Mouse (Mus musculus) erythroblast, embryonic 14.5 days (primary cell): ENCODE measurements around the gene Bmf. TPM values are rescaled to one million over a fixed set of nuclear protein-coding genes. Genes with fewer than 3 reads are reported as not detected.

ENCODE experiments used
- H3K27me3 ChIP-seq: 2 replicates; pipeline ENCODE4 v1.6.1; 2012; ENCODE audit warnings: inconsistent platforms; ENCODE audit not compliant: control insufficient read depth
- H3K36me3 ChIP-seq: 2 replicates; pipeline ENCODE4 v1.6.1; 2012; ENCODE audit warnings: mild to moderate bottlenecking, inconsistent platforms; ENCODE audit not compliant: control insufficient read depth
- H3K4me1 ChIP-seq: 2 replicates; pipeline ENCODE4 v1.6.1; 2012; ENCODE audit warnings: inconsistent platforms; ENCODE audit not compliant: control insufficient read depth
- H3K4me3 ChIP-seq: replicated peaks from 2 replicates; pipeline ENCODE3; 2012; ENCODE audit warnings: moderate library complexity, mild to moderate bottlenecking, inconsistent platforms
- H3K9me3 ChIP-seq: 2 replicates; pipeline ENCODE4 v1.6.1; 2012; ENCODE audit warnings: low read length, inconsistent platforms, mixed read lengths; ENCODE audit not compliant: control insufficient read depth
- GATA1 ChIP-seq: IDR thresholded peaks from 2 replicates; pipeline ENCODE4 v1.6.1; 2012; ENCODE audit warnings: low read length, inconsistent platforms, mixed read lengths
- TAL1 ChIP-seq: IDR thresholded peaks from 3 replicates; pipeline ENCODE4 v1.6.1; 2012; ENCODE audit warnings: low read length, inconsistent platforms, mixed read lengths
- polyA plus RNA-seq: library from polyadenylated mRNA; stranded (reverse); fragments of >175 nt; gene quantifications from 2 replicates; pipeline ENCODE4 v1.2.3, GENCODE M21; 2012

Gene Bmf
- polyA plus RNA-seq, 1 experiment, result 0.18 TPM

DNA sequence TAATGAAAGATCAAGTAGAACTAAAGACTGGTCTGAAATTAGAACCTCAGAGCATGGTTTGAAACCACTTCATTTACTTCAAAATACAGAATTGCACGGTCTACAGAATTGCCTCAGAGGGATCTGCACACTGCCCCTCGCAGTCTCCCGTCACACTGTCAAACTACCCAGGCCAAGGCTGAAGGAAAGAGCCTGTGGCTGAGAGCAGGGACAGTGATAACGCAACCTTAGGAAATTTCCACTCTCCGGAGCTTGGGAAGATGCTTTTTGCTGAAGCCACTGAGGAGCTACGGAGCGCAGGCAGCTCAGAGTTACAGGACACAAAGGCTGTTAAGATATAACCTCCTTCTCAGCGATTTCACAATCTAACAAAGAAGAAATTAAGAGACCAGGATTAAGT, 10.4 kb downstream of the Bmf start:
- Histone ChIP-seq H3K4me3 (no peak overlapping the region), H3K27me3 (no peaks in the 10 kb centered on the region), H3K9me3 (no peaks in the 10 kb centered on the region), H3K4me1 (no peaks in the 10 kb centered on the region; the same call in 1 of the 2 replicates), H3K36me3 (no peaks in the 10 kb centered on the region)
- TF ChIP-seq TAL1 (no peak), GATA1 (no peak)

DNA sequence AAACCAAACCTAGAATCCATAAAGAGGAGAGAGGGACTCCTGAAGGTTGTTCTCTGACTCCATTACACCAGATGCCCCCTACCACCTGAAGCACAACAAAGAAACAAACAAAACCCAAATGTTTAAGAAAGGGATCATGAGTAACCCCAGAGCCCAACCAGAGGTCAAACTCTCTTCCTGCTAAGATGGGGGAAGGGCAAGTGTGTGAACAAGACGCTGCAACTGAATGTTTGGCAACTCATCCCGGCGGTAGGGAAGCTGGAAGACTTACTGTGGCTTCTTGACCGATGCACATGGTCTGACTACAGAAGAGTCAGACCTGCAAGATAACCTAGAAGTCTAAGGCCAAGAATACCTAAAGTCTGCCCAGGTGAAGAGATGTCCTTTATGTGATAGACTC, 12.3 kb downstream of the Bmf start:
- Histone ChIP-seq H3K27me3 (no peaks in the 10 kb centered on the region), H3K4me3 (no peak overlapping the region), H3K36me3 (no peaks in the 10 kb centered on the region), H3K9me3 (no peaks in the 10 kb centered on the region), H3K4me1 (no peaks in the 10 kb centered on the region)
- no peak for TF ChIP-seq TAL1
- no peak for TF ChIP-seq GATA1

DNA sequence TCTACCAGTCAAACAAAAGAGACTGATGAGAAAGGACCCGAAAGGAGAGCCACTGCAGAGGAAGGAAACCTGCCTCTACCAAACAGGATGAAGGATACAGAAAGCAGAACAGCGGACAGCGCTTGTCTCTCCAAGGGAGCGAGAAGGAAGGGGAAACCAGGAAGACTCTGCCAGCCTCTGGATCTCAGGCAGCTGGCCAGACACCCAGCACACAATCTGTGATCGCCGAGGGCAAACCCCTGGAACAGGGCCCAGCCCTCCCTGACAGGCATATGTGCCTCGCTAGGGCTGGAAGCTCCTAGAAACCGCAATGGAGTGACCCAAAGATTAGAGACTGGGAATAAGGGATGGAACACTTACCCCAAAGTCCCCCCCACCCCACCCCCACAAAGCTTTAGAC, 12.9 kb downstream of the Bmf start:
- no peak overlapping the region for H3K4me3 ChIP-seq
- no peaks in the 10 kb centered on the region for H3K36me3 ChIP-seq
- no peaks in the 10 kb centered on the region for H3K9me3 ChIP-seq
- H3K4me1 ChIP-seq, result no peaks in the 10 kb centered on the region
- H3K27me3 ChIP-seq, result no peaks in the 10 kb centered on the region
- TF ChIP-seq GATA1 (no peak), TAL1 (no peak)

DNA sequence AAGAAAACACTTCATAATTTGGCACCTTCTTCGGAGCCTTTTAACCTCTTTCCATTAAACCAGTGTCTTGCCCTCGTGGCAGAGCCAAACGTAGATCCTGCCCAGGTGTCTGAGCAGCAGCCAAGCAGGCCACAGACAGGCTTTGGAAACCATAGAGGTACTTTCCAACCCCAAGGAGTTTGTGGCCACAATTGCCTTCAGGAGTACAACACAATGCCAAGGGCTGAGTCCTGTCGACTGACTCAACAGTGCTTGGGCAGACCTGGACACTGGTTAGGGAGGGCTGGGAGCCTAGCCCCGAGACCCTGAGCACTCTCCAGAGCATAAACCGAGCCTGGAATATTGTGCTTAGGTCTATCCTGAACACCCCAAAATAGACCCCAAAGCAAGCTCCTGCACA, 13.4 kb downstream of the Bmf start:
- Histone ChIP-seq H3K36me3 (no peaks in the 10 kb centered on the region), H3K9me3 (no peaks in the 10 kb centered on the region), H3K4me3 (no peak overlapping the region), H3K4me1 (no peaks in the 10 kb centered on the region), H3K27me3 (no peaks in the 10 kb centered on the region)
- no peak for TF ChIP-seq GATA1

DNA sequence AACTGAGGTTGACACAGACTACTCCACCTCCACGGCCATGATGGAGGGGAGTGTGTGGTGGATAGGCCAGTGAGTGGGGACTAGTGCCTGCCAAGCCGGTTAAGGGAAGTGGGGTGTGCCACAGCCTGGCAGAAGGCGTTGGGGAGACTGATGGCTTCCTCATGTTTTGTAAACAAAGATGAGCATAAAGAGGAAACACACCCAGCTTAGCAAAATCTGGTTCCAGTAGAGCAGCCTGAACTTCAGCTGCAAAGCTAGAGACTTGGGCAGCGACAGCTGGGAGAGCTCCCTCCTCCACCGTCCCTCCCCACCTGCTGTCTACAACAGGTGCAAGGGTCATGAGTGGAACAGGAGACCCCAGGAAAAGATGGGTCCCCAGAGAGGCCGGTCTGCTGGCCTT, 15.5 kb downstream of the Bmf start:
- no peak overlapping the region for H3K4me3 ChIP-seq
- TF ChIP-seq GATA1 (no peak), TAL1 (no peak)
- H3K36me3 ChIP-seq, result no peaks in the 10 kb centered on the region
- H3K27me3 ChIP-seq, result no peaks in the 10 kb centered on the region
- no peaks in the 10 kb centered on the region for H3K4me1 ChIP-seq
- no peaks in the 10 kb centered on the region for H3K9me3 ChIP-seq

DNA sequence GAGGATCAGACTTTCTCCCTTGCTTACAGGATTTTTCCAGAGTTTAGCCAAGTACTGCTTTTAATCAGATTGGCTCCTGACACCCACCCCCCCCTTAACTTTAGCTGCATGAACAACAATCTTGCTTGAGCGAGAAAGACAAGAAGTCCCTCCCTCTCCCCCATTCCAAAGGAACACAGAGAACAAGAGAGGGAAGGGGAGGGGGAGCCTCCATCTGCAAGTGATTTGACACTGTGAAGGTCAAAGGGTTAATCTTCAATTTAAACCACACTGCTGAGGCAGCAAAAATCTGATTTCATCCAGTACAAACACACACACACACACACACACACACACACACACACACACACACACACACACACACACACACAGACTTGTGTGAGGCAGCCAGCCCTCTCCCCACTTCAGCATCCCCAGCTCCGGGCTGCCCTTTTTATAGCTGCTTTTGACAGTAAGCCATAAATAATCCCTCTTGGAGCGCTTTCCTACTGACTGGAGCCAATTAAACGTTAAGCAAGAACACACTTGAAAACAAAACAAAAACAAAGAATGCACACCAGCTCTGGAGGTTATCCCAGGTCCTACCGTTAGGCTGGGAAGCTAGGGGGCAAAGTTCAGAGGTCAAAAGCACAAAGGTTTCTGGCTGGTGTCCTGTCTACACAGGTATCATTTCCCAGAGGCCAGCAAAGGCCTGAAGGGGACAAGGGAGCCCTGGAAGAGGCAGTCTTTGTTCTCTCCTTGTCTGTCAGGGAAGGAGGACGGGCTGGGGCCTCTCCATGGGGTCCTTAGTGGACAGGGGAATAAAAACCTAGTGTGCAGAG, 16.4 kb downstream of the Bmf start:
- no peak for TF ChIP-seq GATA1
- TF ChIP-seq TAL1, result no peak

DNA sequence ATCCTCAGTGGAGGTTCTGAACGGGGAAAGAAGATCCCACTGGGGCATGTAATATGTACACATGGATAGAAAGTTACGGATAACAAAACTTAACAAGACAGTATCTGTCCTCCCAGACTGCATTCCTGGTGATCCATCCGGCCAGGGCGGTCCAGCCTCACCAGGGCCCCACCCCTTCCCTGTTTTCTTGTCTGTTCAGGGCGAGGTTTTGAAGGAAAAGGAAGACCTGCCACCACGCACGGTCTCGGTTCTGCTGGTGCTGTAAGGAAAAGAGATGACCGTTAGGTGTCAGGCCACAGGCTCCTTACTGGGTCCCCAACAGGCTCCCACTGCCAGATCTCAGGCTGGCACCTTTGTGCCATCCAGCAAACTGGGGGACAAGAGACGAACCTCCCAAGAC, 17.1 kb downstream of the Bmf start:
- no peaks in the 10 kb centered on the region for H3K9me3 ChIP-seq
- no peaks in the 10 kb centered on the region for H3K4me1 ChIP-seq
- TF ChIP-seq GATA1 (no peak), TAL1 (no peak)
- H3K27me3 ChIP-seq, result no peaks in the 10 kb centered on the region
- no peak overlapping the region for H3K4me3 ChIP-seq
- H3K36me3 ChIP-seq, result no peaks in the 10 kb centered on the region

More for the DNA sequence above, 16.4 kb downstream of the Bmf start:
- Histone ChIP-seq H3K4me1 (no peaks in the 10 kb centered on the region), H3K27me3 (no peaks in the 10 kb centered on the region), H3K36me3 (no peaks in the 10 kb centered on the region), H3K4me3 (no peak overlapping the region), H3K9me3 (no peaks in the 10 kb centered on the region)

DNA sequence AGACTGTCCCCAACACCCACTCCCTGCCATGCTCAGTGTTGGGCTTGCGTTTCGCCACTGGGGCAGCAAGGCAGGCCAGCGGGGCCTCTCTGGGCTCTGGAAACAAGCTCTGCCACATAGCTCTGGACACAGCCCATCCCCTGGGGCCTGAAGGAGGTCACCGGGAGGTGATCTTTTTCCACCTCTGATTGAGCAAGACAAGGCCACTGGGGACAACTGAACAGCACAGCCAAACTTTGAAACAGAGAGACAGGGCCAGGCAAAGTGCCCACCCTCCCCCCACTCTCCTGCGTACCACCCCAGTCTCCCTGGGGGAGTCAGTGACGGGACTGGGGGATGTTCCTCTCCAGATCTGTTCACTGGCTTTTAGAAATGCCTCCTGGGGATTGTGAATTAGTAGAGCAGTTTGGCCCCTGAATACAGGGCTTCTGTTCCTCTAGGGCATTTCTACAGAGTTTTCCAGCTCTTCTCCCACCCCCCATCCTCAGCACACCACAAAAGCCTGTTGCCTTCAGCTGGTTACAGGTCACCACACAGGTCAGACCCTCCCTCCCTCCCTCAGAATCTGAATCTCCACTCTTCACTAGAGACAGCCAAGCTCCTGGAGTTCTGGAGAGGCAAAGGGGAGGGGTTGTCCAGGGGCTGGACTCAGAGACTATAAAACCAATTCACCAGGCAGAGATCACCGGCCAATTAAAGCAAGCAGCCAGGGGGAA, 19.9 kb downstream of the Bmf start:
- H3K36me3 ChIP-seq, result no peaks in the 10 kb centered on the region
- no peak overlapping the region for H3K4me3 ChIP-seq
- no peaks in the 10 kb centered on the region for H3K27me3 ChIP-seq
- no peaks in the 10 kb centered on the region for H3K4me1 ChIP-seq
- TF ChIP-seq GATA1, result no peak
- TF ChIP-seq TAL1, result no peak
- H3K9me3 ChIP-seq, result no peaks in the 10 kb centered on the region

DNA sequence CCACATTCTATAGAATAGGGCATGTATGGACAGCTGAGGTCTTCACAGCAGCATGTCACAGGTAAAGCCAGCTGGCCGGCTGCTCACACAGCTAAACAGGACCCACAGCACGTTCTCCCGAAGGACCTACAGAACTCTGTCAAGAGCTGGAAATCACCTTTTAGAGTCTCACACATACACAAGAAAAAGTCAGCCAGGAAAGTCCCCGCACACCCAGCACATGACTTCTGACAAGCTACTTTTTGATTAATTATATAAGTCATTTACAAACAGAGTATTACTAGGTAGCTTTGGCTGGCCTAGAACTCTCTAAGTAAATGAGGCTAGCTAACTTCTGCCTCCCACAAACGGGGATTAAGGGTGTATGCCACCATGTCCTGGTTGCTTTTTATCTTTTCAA, 22.9 kb downstream of the Bmf start:
- Histone ChIP-seq H3K36me3 (no peaks in the 10 kb centered on the region), H3K4me3 (no peak overlapping the region), H3K4me1 (no peaks in the 10 kb centered on the region; the same call in 1 of the 2 replicates), H3K9me3 (no peaks in the 10 kb centered on the region), H3K27me3 (no peaks in the 10 kb centered on the region)
- TF ChIP-seq GATA1 (no peak), TAL1 (no peak)
